Mouse (Mus musculus) hindbrain, embryonic 14.5 days (tissue): Measurements from ENCODE around the gene Cpsf3. TPM values are rescaled to one million over a fixed set of nuclear protein-coding genes. Genes with fewer than 3 reads are reported as not detected.

Experiments used
- ATAC-seq: fragments of 200-750 bp; cut with Nextera tagmentation; 2 replicates; pipeline ENCODE4 v1.8.0; 2017; ENCODE audit warnings: moderate number of reproducible peaks, mild to moderate bottlenecking, moderate TSS enrichment, moderate library complexity; ENCODE audit not compliant: low FRiP score
- DNase-seq: peaks from one replicate; pipeline ENCODE4 v3.0.0-alpha.2; 2015; ENCODE audit warnings: low spot score
- H3K27ac ChIP-seq: fragments of 300-500 bp; sonication (generic); 2 replicates; pipeline ENCODE4 v1.5.1; 2014; ENCODE audit warnings: mild to moderate bottlenecking, moderate library complexity
- H3K27me3 ChIP-seq: fragments of 300-500 bp; sonication (generic); 2 replicates; pipeline ENCODE4 v1.6.1; 2014; ENCODE audit warnings: mild to moderate bottlenecking, low read length, mixed read lengths; ENCODE audit not compliant: control insufficient read depth, insufficient read depth
- H3K36me3 ChIP-seq: fragments of 300-500 bp; sonication (generic); replicated peaks from 2 replicates; pipeline ENCODE4 v1.6.1; 2014; ENCODE audit not compliant: control insufficient read depth, insufficient read depth
- H3K4me1 ChIP-seq: fragments of 300-500 bp; sonication (generic); replicated peaks from 2 replicates; pipeline ENCODE4 v1.6.1; 2014; ENCODE audit warnings: antibody characterized with exemption, low read length, mixed read lengths; ENCODE audit not compliant: control insufficient read depth, insufficient read depth
- H3K4me2 ChIP-seq: fragments of 300-500 bp; sonication (generic); replicated peaks from 2 replicates; pipeline ENCODE4 v1.6.1; 2014; ENCODE audit warnings: mild to moderate bottlenecking, moderate library complexity
- H3K4me3 ChIP-seq: fragments of 300-500 bp; sonication (generic); replicated peaks from 2 replicates; pipeline ENCODE4 v1.5.1; 2014; ENCODE audit warnings: mild to moderate bottlenecking, low read length
- H3K9ac ChIP-seq: fragments of 300-500 bp; sonication (generic); 2 replicates; pipeline ENCODE4 v1.6.1; 2014
- H3K9me3 ChIP-seq: fragments of 300-500 bp; sonication (generic); 2 replicates; pipeline ENCODE4 v1.6.1; 2016; ENCODE audit warnings: low read length; ENCODE audit not compliant: control insufficient read depth
- WGBS: fragments of 180-500 bp; shearing (Covaris S2); extraction: QIAGEN DNeasy Blood & Tissue Kit; methylation state at CpG from one replicate; pipeline ENCODE4 v1.1.7; 2014; 5-methylcytosine and 5-hydroxymethylcytosine counted together
- polyA plus RNA-seq: library from polyadenylated mRNA; unstranded; fragments of >200 nt; fragmentation: Nextera tagmentation; extraction: Ambion mirVana; gene quantifications from 2 replicates; pipeline ENCODE4 v1.2.1, GENCODE M21; 2014

Cpsf3 gene
- polyA plus RNA-seq, 1 experiment from 2014 or later: 88.1 TPM

- no peaks in the 10 kb centered on the region for H3K27me3 ChIP-seq
- no peaks in the 10 kb centered on the region for H3K9me3 ChIP-seq
- 91% methylated on average over 8 of the region's 8 CpGs for WGBS
- H3K27ac ChIP-seq: no peak overlapping the region
- H3K9ac ChIP-seq: no peak overlapping the region
- no peaks in the 10 kb centered on the region for H3K4me1 ChIP-seq
- H3K36me3 ChIP-seq: peaks cover 84% of the 10 kb centered on the region
- no peak overlapping the region for H3K4me3 ChIP-seq
- no peak overlapping the region for H3K4me2 ChIP-seq
- DNase-seq (no peak), ATAC-seq (no peak)
Measured at GRCm38 (mm10) chr12:21325266-21325665, 40.1 kb downstream of the Cpsf3 start.

GRCm38 (mm10) chr12:21326325-21326724, 41.1 kb downstream of the Cpsf3 start:
- H3K36me3 ChIP-seq: peaks cover 83% of the 10 kb centered on the region
- H3K4me3 ChIP-seq: no peak overlapping the region
- H3K27ac ChIP-seq: no peak overlapping the region
- no peak overlapping the region for H3K4me2 ChIP-seq
- WGBS: 91% methylated on average over 3 of the region's 3 CpGs
- no peaks in the 10 kb centered on the region for H3K27me3 ChIP-seq
- H3K9me3 ChIP-seq: no peaks in the 10 kb centered on the region
- no peaks in the 10 kb centered on the region for H3K4me1 ChIP-seq
- no peak overlapping the region for H3K9ac ChIP-seq
- ATAC-seq (no peak), DNase-seq (no peak)

GRCm38 (mm10) chr12:21329661-21330400, 44.6 kb downstream of the Cpsf3 start:
- no peak for DNase-seq
- Histone ChIP-seq H3K4me3 (no peak overlapping the region), H3K36me3 (peaks cover 87% of the 10 kb centered on the region), H3K27me3 (no peaks in the 10 kb centered on the region), H3K4me1 (no peaks in the 10 kb centered on the region), H3K9me3 (no peaks in the 10 kb centered on the region), H3K27ac (no peak overlapping the region), H3K9ac (no peak overlapping the region), H3K4me2 (no peak overlapping the region)
- 92% methylated on average over 9 of the region's 9 CpGs for WGBS
- no peak for ATAC-seq

- Histone ChIP-seq H3K4me1 (no peaks in the 10 kb centered on the region), H3K9ac (no peak overlapping the region), H3K9me3 (no peaks in the 10 kb centered on the region), H3K4me2 (no peak overlapping the region), H3K4me3 (no peak overlapping the region), H3K27ac (no peak overlapping the region), H3K27me3 (no peaks in the 10 kb centered on the region), H3K36me3 (peaks cover 87% of the 10 kb centered on the region)
- ATAC-seq (no peak), DNase-seq (no peak)
- 93% methylated on average over 10 of the region's 10 CpGs for WGBS
Measured at GRCm38 (mm10) chr12:21330961-21331576, 45.9 kb downstream of the Cpsf3 start.

GRCm38 (mm10) chr12:21331711-21332110, 46.5 kb downstream of the Cpsf3 start:
- 72% methylated on average over 6 of the region's 6 CpGs for WGBS
- DNase-seq (no peak), ATAC-seq (no peak)
- H3K27me3 ChIP-seq: no peaks in the 10 kb centered on the region
- no peaks in the 10 kb centered on the region for H3K9me3 ChIP-seq
- H3K9ac ChIP-seq: no peak overlapping the region
- peaks cover 89% of the 10 kb centered on the region for H3K36me3 ChIP-seq
- H3K4me1 ChIP-seq: no peaks in the 10 kb centered on the region
- H3K27ac ChIP-seq: no peak overlapping the region
- no peak overlapping the region for H3K4me2 ChIP-seq
- no peak overlapping the region for H3K4me3 ChIP-seq

GRCm38 (mm10) chr12:21333021-21333420, 47.8 kb downstream of the Cpsf3 start:
- Histone ChIP-seq H3K27me3 (no peaks in the 10 kb centered on the region), H3K4me3 (no peak overlapping the region), H3K27ac (no peak overlapping the region), H3K9me3 (no peaks in the 10 kb centered on the region), H3K4me1 (no peaks in the 10 kb centered on the region), H3K9ac (no peak overlapping the region), H3K36me3 (peaks cover 80% of the 10 kb centered on the region), H3K4me2 (no peak overlapping the region)
- WGBS: 93% methylated on average over 7 of the region's 7 CpGs
- no peak for DNase-seq
- no peak for ATAC-seq

GRCm38 (mm10) chr12:21333766-21334165, 48.6 kb downstream of the Cpsf3 start:
- 92% methylated on average over 5 of the region's 5 CpGs for WGBS
- no peak overlapping the region for H3K9ac ChIP-seq
- H3K27me3 ChIP-seq: no peaks in the 10 kb centered on the region
- H3K4me3 ChIP-seq: no peak overlapping the region
- H3K27ac ChIP-seq: no peak overlapping the region
- ATAC-seq (no peak), DNase-seq (no peak)
- no peak overlapping the region for H3K4me2 ChIP-seq
- no peaks in the 10 kb centered on the region for H3K9me3 ChIP-seq
- peaks cover 80% of the 10 kb centered on the region for H3K36me3 ChIP-seq
- H3K4me1 ChIP-seq: no peaks in the 10 kb centered on the region

GRCm38 (mm10) chr12:21335869-21336268, 50.7 kb downstream of the Cpsf3 start:
- Histone ChIP-seq H3K4me1 (no peaks in the 10 kb centered on the region), H3K9ac (no peak overlapping the region), H3K36me3 (peaks cover 75% of the 10 kb centered on the region)

GRCm38 (mm10) chr12:21337171-21337570, 52.0 kb downstream of the Cpsf3 start:
- H3K27me3 ChIP-seq: no peaks in the 10 kb centered on the region
- H3K9ac ChIP-seq: no peak overlapping the region
- no peak for DNase-seq
- H3K4me2 ChIP-seq: no peak overlapping the region
- 94% methylated on average over 5 of the region's 5 CpGs for WGBS
- H3K27ac ChIP-seq: no peak overlapping the region
- ATAC-seq: no peak
- peaks cover 68% of the 10 kb centered on the region for H3K36me3 ChIP-seq
- H3K4me1 ChIP-seq: no peaks in the 10 kb centered on the region
- no peaks in the 10 kb centered on the region for H3K9me3 ChIP-seq
- no peak overlapping the region for H3K4me3 ChIP-seq

More at GRCm38 (mm10) chr12:21335869-21336268, 50.7 kb downstream of the Cpsf3 start:
- H3K9me3 ChIP-seq: no peaks in the 10 kb centered on the region
- WGBS: 94% methylated on average over 7 of the region's 7 CpGs
- H3K27me3 ChIP-seq: no peaks in the 10 kb centered on the region
- H3K27ac ChIP-seq: no peak overlapping the region
- no peak overlapping the region for H3K4me2 ChIP-seq
- ATAC-seq: no peak
- no peak overlapping the region for H3K4me3 ChIP-seq
- DNase-seq: no peak
